Mouse (Mus musculus) heart, embryonic 16.5 days (tissue): ENCODE results near the gene Slc35f6. TPM values are rescaled to one million over a fixed set of nuclear protein-coding genes. Genes with fewer than 3 reads are reported as not detected.
A peak's percentile ranks its signal among the peaks of the same experiment; 100 is the strongest.

Source experiments
- ATAC-seq: fragments of 200-750 bp; cut with Nextera tagmentation; replicated peaks from 2 replicates; pipeline ENCODE4 v1.8.0; 2017; ENCODE audit warnings: moderate number of reproducible peaks; ENCODE audit not compliant: insufficient read depth, low FRiP score; ENCODE audit errors: extremely low read depth
- H3K27ac ChIP-seq: fragments of 300-500 bp; sonication (generic); 2 replicates; pipeline ENCODE4 v1.5.1; 2014; ENCODE audit warnings: mild to moderate bottlenecking, low read length, control low read depth, moderate library complexity
- H3K27me3 ChIP-seq: fragments of 300-500 bp; sonication (generic); 2 replicates; pipeline ENCODE4 v1.6.1; 2014; ENCODE audit warnings: low read length, mixed read lengths; ENCODE audit not compliant: control insufficient read depth, insufficient read depth
- H3K36me3 ChIP-seq: fragments of 300-500 bp; sonication (generic); 2 replicates; pipeline ENCODE4 v1.6.1; 2014; ENCODE audit not compliant: control insufficient read depth, insufficient read depth
- H3K4me1 ChIP-seq: fragments of 300-500 bp; sonication (generic); 2 replicates; pipeline ENCODE4 v1.6.1; 2014; ENCODE audit warnings: low read length, mixed read lengths; ENCODE audit not compliant: control insufficient read depth, insufficient read depth
- H3K4me2 ChIP-seq: fragments of 300-500 bp; sonication (generic); 2 replicates; pipeline ENCODE4 v1.6.1; 2014; ENCODE audit warnings: low read depth, mild to moderate bottlenecking, control low read depth, low read length
- H3K4me3 ChIP-seq: fragments of 300-500 bp; sonication (generic); 2 replicates; pipeline ENCODE4 v1.5.1; 2014; ENCODE audit warnings: mild to moderate bottlenecking, control low read depth, low read length
- H3K9ac ChIP-seq: fragments of 300-500 bp; sonication (generic); 2 replicates; pipeline ENCODE4 v1.6.1; 2014; ENCODE audit warnings: low read length, control low read depth
- H3K9me3 ChIP-seq: fragments of 300-500 bp; sonication (generic); replicated peaks from 2 replicates; pipeline ENCODE4 v1.6.1; 2016; ENCODE audit warnings: low read length; ENCODE audit not compliant: control insufficient read depth
- WGBS: fragments of 180-500 bp; shearing (Covaris S2); extraction: QIAGEN DNeasy Blood & Tissue Kit; methylation state at CpG from one replicate; pipeline ENCODE4 v1.1.7; 2014; 5-methylcytosine and 5-hydroxymethylcytosine counted together
- polyA plus RNA-seq: library from polyadenylated mRNA; unstranded; fragments of >200 nt; fragmentation: Nextera tagmentation; extraction: Ambion mirVana; gene quantifications from 2 replicates; pipeline ENCODE4 v1.2.1, GENCODE M21; 2015

Slc35f6 gene
- polyA plus RNA-seq, 1 experiment from 2014 or later = 25.6 TPM

DNA sequence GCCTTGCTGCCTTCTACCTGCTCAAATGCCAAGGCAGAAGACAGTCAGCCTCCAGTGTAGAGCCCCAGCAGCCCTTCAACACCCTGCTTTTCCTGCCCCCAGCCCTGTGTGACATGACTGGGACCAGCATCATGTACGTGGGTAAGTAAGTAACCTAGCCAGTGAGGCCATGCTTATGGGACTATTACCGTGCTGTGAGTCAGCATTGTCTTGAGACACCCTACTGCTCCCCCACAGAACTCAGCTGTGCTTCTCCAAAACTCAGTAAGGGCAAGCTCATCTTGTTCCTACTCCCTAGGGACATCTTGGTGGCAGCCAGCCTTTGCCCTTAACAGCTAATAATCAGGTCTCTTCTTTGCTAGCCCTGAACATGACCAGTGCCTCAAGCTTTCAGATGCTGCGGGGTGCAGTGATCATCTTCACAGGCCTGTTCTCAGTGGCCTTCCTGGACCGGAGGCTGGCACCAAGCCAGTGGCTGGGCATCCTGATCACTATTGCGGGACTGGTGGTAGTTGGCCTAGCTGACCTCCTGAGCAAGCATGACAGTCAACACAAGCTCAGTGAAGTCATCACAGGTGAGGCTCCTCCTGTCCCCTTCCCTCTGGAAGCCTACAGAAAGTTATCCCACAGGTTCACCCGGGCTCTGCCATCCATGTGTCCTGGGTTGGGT lies 7.9 kb downstream of the Slc35f6 start:
- H3K9me3 ChIP-seq = peaks cover under 1% of the 10 kb centered on the region; the same call in 1 of the 2 replicates
- no peak for ATAC-seq
- H3K9ac ChIP-seq = no peak overlapping the region
- peaks cover 4% of the 10 kb centered on the region; the same call in 1 of the 2 replicates for H3K4me1 ChIP-seq
- no peak overlapping the region for H3K4me2 ChIP-seq
- 91% methylated on average over 6 of the region's 6 CpGs for WGBS
- H3K4me3 ChIP-seq = no peak overlapping the region
- H3K27ac ChIP-seq = no peak overlapping the region
- H3K36me3 ChIP-seq = peaks cover 21% of the 10 kb centered on the region
- H3K27me3 ChIP-seq = no peaks in the 10 kb centered on the region

DNA sequence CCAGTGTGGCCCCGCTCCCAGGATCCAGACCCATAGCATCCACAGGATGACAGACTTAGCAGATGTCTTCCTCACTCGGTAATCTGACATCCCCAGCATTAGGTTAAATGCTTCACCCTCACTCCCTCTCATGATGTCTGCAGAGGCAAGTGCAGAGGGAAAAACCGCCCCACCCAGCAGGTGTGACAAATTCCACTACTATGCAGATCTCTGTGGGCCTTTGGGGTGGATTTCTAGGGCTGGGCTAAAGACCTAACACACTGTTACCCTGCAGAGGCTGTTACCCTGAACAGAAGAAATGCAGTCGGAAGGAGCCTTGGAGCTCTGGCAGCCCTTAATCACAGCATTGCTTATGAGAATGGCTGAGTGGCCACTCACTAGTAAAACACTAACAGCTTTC lies 11.3 kb downstream of the Slc35f6 start:
- Histone ChIP-seq H3K4me2 (no peak overlapping the region), H3K4me1 (peaks cover 4% of the 10 kb centered on the region; the same call in 1 of the 2 replicates), H3K9ac (no peak overlapping the region), H3K4me3 (no peak overlapping the region), H3K27me3 (no peaks in the 10 kb centered on the region), H3K27ac (no peak overlapping the region), H3K36me3 (peaks cover 20% of the 10 kb centered on the region), H3K9me3 (peaks cover 8% of the 10 kb centered on the region; the same call in 1 of the 2 replicates)
- no peak for ATAC-seq
- WGBS = 76% methylated on average over 4 of the region's 4 CpGs

DNA sequence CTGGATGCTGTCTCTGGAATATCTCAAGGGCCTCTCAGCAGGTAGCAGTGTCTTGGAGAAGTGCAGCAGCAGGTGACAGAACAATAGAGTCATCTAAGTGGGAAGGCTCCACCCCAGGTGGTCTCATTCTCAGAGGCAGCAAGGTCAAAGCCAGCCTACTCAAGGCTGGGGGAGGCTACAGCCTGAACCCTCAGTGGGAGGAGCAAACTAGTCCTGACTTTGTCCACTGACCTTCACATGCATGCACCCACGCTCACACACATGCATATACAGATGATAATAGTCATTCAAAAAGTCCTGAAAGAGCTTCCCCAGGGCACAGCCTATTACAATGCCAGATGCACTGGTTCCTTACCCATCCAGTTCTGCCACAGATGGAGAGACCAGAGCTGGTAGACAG lies 12.5 kb downstream of the Slc35f6 start:
- H3K27me3 ChIP-seq = no peaks in the 10 kb centered on the region
- no peaks in the 10 kb centered on the region for H3K4me1 ChIP-seq
- H3K4me2 ChIP-seq = no peak overlapping the region
- H3K27ac ChIP-seq = no peak overlapping the region
- no peak for ATAC-seq
- H3K9me3 ChIP-seq = peaks cover 8% of the 10 kb centered on the region; the same call in 1 of the 2 replicates
- H3K9ac ChIP-seq = no peak overlapping the region
- H3K36me3 ChIP-seq = peaks cover 20% of the 10 kb centered on the region
- 64% methylated on average over 1 of the region's 1 CpGs for WGBS
- H3K4me3 ChIP-seq = no peak overlapping the region

DNA sequence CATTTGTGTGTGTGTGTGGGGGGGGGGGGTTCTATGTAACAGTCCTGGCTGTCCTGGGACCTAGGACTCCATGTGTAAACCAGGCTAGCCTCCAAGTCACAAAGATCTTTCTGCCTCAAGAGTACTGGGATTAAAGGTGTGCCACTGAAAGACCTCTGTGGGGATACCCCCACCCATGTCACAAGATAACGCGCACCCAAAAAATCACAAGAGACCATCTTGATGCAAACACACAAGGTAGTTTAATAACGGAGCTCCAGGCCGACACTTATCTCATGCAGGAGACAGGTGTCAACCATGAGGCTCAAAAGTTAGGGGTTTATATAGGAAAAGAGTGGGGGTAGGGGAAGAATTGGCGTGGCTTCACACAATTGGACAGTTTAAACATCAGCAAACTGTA lies 13.1 kb downstream of the Slc35f6 start:
- Histone ChIP-seq H3K4me3 (no peak overlapping the region), H3K4me2 (no peak overlapping the region), H3K9ac (no peak overlapping the region), H3K27ac (no peak overlapping the region), H3K9me3 (peaks cover 8% of the 10 kb centered on the region; the same call in 1 of the 2 replicates), H3K4me1 (0 out of 2 replicates have a peak, but pooled peaks cover under 1% of the 10 kb centered on the region), H3K27me3 (no peaks in the 10 kb centered on the region), H3K36me3 (peaks cover 16% of the 10 kb centered on the region)
- no peak for ATAC-seq
- 92% methylated on average over 5 of the region's 5 CpGs for WGBS

DNA sequence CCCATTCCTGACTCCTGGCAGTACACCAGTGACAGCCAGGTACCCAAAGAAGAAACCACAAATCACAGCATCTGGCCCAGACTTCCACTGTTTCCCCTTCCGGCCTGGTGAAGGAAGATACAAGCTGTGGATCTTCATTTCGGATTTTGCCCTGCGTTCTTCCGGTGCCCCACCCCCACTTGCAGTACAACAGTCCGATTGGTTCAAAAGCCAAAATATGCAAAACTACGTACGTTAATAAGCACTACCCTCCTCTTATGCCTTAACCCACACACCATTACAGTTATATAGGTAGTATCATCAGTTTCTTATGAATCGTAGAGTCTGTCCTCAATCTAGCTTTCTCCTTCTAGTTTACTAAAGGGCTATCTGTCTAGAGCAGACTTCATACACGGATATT lies 17.6 kb downstream of the Slc35f6 start:
- Histone ChIP-seq H3K36me3 (peaks cover 7% of the 10 kb centered on the region; the same call in 1 of the 2 replicates), H3K9ac (no peak overlapping the region), H3K4me3 (no peak overlapping the region), H3K9me3 (peaks cover 8% of the 10 kb centered on the region; the same call in 1 of the 2 replicates), H3K4me2 (no peak overlapping the region), H3K27me3 (no peaks in the 10 kb centered on the region), H3K4me1 (peaks cover 22% of the 10 kb centered on the region), H3K27ac (no peak overlapping the region)
- WGBS = 88% methylated on average over 9 of the region's 9 CpGs
- ATAC-seq = no peak

DNA sequence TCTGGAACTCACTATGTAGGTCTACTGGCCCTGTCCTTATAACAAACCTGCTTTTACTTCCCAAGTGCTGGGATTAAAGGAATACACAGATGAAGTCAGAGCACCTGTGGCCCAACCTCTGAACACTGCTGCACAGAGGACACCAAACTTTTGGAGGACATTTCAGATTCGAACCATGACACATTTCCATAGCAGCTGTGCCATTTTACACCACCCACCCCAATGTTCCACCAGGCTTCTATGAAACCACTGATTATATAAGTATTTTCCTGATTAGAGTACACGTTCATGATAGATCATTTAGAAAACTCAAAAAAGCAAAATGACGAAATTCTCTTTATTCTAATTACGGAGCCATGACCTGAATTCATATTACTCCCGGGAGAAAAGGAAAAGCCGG lies 18.2 kb downstream of the Slc35f6 start:
- no peak for ATAC-seq
- Histone ChIP-seq H3K27ac (peak overlapping the region; percentile 96), H3K4me3 (peak overlapping the region; percentile 94), H3K9ac (peak overlapping the region; percentile 73), H3K4me2 (peak overlapping the region; percentile 72), H3K36me3 (peaks cover 6% of the 10 kb centered on the region), H3K4me1 (peaks cover 22% of the 10 kb centered on the region), H3K9me3 (peaks cover 4% of the 10 kb centered on the region; the same call in 1 of the 2 replicates), H3K27me3 (no peaks in the 10 kb centered on the region)
- WGBS = 37% methylated on average over 6 of the region's 6 CpGs

DNA sequence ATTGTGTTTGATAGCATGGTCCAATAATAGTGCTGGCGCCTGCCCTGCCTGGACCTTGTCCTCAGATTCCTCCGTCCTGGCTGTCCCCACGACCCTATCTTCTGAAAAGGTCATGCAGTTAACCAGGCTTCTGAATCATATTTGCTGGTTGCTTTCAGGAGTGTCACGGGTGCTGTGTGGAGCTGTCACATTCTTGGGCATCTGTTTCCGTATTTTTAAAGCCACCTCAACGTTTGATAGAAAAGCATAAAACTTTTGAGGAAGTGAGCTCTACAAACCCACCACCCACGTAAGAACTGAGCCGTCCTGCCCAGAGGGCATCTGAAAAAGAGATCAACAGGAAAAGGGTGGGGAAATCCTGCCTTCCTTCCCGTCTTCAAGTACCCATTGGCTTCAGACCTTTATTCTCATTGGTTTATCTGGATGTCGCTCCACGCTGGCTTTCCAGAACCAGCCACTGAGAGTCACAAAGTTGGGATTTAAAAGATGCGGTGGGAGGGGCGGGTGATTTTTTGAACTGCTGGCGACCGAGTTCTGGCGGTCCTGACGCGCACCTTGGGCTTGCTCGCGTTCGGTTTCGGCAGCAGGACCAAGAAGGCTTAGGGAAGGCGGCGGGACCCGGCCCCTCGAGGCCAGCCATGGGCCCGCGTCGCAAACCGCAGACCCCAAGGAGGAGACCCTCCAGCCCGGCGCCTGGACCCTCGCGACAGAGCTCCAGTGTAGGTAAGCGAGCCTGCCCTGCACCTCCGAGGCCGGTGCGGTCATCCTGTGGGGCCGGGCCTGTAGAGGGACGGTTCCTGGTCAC lies 18.9 kb downstream of the Slc35f6 start, which contains the start of gene Cenpa:
Gene Cenpa (plus strand): TSS at position 387 of the 805 bp plus-strand sequence.
- ATAC-seq = peak; percentile 95
- H3K27me3 ChIP-seq = no peaks in the 10 kb centered on the region
- H3K4me2 ChIP-seq = peak within 1 kb of the TSS; percentile 72
- peak within 1 kb of the TSS; percentile 96 for H3K27ac ChIP-seq
- H3K36me3 ChIP-seq = peaks cover 8% of the 10 kb centered on the region
- peaks cover 22% of the 10 kb centered on the region for H3K4me1 ChIP-seq
- H3K9ac ChIP-seq = peak within 1 kb of the TSS; percentile 90
- no peaks in the 10 kb centered on the region for H3K9me3 ChIP-seq
- peak within 1 kb of the TSS; percentile 94 for H3K4me3 ChIP-seq
- WGBS = under 1% methylated on average over 40 of the region's 40 CpGs

DNA sequence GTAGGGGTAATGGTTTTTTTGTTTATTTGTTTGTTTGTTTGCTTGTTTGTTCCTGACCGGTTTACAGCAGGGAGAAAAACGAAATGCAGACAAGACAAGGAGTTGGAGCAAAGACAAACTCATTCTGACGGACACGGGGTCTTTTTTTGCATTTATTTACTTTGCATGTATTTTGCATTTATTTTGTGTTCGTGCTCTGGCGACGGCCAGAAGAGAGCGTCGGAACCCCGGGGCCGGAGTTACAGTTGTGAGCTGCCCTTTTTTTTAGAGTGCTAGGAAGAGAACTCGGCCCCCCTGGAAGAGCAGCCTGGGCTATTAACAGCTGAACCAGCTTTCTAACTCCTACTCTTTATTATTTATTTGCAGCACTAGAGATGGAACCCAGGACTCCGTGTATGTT lies 19.5 kb downstream of the Slc35f6 start:
- ATAC-seq = no peak
- WGBS = under 1% methylated on average over 13 of the region's 13 CpGs
- Histone ChIP-seq H3K4me2 (peak overlapping the region; percentile 72), H3K27me3 (no peaks in the 10 kb centered on the region), H3K36me3 (peaks cover 14% of the 10 kb centered on the region), H3K4me3 (peak overlapping the region; percentile 94), H3K27ac (peak overlapping the region; percentile 84), H3K4me1 (peaks cover 22% of the 10 kb centered on the region), H3K9me3 (no peaks in the 10 kb centered on the region), H3K9ac (peak overlapping the region; percentile 90)

DNA sequence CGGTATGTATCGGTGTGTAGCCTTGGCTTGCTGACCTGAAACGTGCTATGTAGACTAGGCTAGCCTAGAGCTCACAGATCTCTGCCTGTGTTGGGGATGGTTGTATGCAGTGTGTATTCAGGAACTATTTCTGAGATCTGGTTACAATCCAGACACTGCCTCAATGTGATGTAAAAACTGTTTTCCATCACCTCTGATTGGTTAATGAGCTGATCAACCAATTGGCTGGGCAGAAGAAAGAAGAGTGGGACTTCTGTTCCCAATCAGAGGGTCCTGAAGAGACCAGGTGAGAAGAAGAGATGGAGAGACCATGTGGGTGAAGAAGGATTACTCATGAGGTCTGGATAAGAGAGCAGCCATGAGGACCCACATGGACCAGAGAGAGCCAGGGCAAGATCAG lies 20.0 kb downstream of the Slc35f6 start:
- H3K9me3 ChIP-seq = no peaks in the 10 kb centered on the region
- H3K27me3 ChIP-seq = no peaks in the 10 kb centered on the region
- WGBS = 7% methylated on average over 3 of the region's 3 CpGs
- H3K4me1 ChIP-seq = peaks cover 22% of the 10 kb centered on the region
- H3K4me3 ChIP-seq = peak overlapping the region; percentile 94
- no peak for ATAC-seq
- H3K4me2 ChIP-seq = peak overlapping the region; percentile 72
- peak overlapping the region; percentile 90 for H3K9ac ChIP-seq
- peaks cover 18% of the 10 kb centered on the region for H3K36me3 ChIP-seq
- no peak overlapping the region for H3K27ac ChIP-seq
